In genomic region chr14:60756271-60756670, GRCm38 (mm10) we compare ENCODE assay signal across 19 mouse cellular contexts. TPM values are rescaled to one million over a fixed set of nuclear protein-coding genes. Genes with fewer than 3 reads are reported as not detected.
DNase-seq lines count a peak whose midpoint lies in the region; ATAC-seq and TF ChIP-seq lines count a peak whose summit lies in the region.
"Had no signal": no experiment of that assay in that cellular context is flagged by ENCODE, and none has a peak within 500 bp of the region (broad histone marks: within the 10 kb centered on the region; RNA-seq: fewer than 3 reads in every experiment).

No protein-coding gene starts in this region.

- H3K9me3 ChIP-seq in hindbrain, postnatal 0 days (ENCODE audit: low read length), result no peaks in the 10 kb centered on the region
- no peaks in the 10 kb centered on the region for H3K9me3 ChIP-seq in hindbrain, embryonic 10.5 days
- H3K9me3 ChIP-seq in forebrain, embryonic 13.5 days (replicated peaks), result no peaks in the 10 kb centered on the region

- H3K4me2 ChIP-seq in hindbrain, postnatal 0 days (ENCODE audit: low read depth, low read length), result no peak overlapping the region
- no peak overlapping the region for H3K4me2 ChIP-seq in forebrain, embryonic 13.5 days
- H3K4me2 ChIP-seq: hindbrain, embryonic 14.5 days had no signal

- DNase-seq in hindbrain, postnatal 0 days (ENCODE audit: low spot score), result peak; percentile 48
- DNase-seq in hindbrain, embryonic 10.5 days (ENCODE audit: low spot score), result no peak
- peak; percentile 63 for DNase-seq in left cerebral cortex, postnatal 4 days
- no peak for DNase-seq in left cerebral cortex, postnatal 14 days (ENCODE audit: low spot score in 2 of 2)
- DNase-seq in cerebellum, adult 9-10 months, result peak; percentile 80
- DNase-seq in layer of hippocampus, adult 11-12 months (ENCODE audit: low spot score), result no peak
- DNase-seq: adrenal gland, postnatal 14 days; gastrocnemius, postnatal 14 days; liver; lung, adult 18-20 months; right cerebral cortex, adult 18-20 months; spleen, adult 18-20 months; thymus, postnatal 4 days had no signal

- H3K27ac ChIP-seq in hindbrain, postnatal 0 days, result no peak overlapping the region
- H3K27ac ChIP-seq in hindbrain, embryonic 10.5 days, result no peak overlapping the region
- no peak overlapping the region for H3K27ac ChIP-seq in forebrain, embryonic 13.5 days
- H3K27ac ChIP-seq: hindbrain, embryonic 14.5 days; kidney, postnatal 0 days had no signal

- WGBS in hindbrain, postnatal 0 days, result 86% methylated on average over 15 of the region's 15 CpGs
- WGBS in hindbrain, embryonic 10.5 days, result 92% methylated on average over 15 of the region's 15 CpGs
- WGBS in forebrain, embryonic 13.5 days, result 95% methylated on average over 15 of the region's 15 CpGs

- H3K27me3 ChIP-seq in hindbrain, postnatal 0 days (ENCODE audit: insufficient read depth, low read length), result no peaks in the 10 kb centered on the region
- H3K27me3 ChIP-seq in hindbrain, embryonic 10.5 days (ENCODE audit: insufficient read depth, poor library complexity, severe bottlenecking), result no peaks in the 10 kb centered on the region
- H3K27me3 ChIP-seq in forebrain, embryonic 13.5 days, result no peaks in the 10 kb centered on the region

- no peak for TF ChIP-seq CTCF in hindbrain, postnatal 0 days (IDR thresholded peaks at IDR 0.05; ENCODE audit: low read depth)

- H3K4me1 ChIP-seq in hindbrain, postnatal 0 days (ENCODE audit: insufficient read depth, low read length), result 0 out of 2 replicates have a peak, but pooled peaks cover 3% of the 10 kb centered on the region
- H3K4me1 ChIP-seq in hindbrain, embryonic 10.5 days (replicated peaks), result no peaks in the 10 kb centered on the region
- peaks cover 15% of the 10 kb centered on the region for H3K4me1 ChIP-seq in forebrain, embryonic 13.5 days

- peak; percentile 55 for ATAC-seq in hindbrain, postnatal 0 days
- ATAC-seq in forebrain, embryonic 13.5 days, result no peak

- no peak overlapping the region for H3K4me3 ChIP-seq in hindbrain, postnatal 0 days (ENCODE audit: low read length)
- H3K4me3 ChIP-seq in hindbrain, embryonic 10.5 days, result no peak overlapping the region
- no peak overlapping the region for H3K4me3 ChIP-seq in forebrain, embryonic 13.5 days

- H3K36me3 ChIP-seq in hindbrain, postnatal 0 days (ENCODE audit: insufficient read depth, low read length), result peaks cover 14% of the 10 kb centered on the region; the same call in 1 of the 2 replicates
- peaks cover 96% of the 10 kb centered on the region for H3K36me3 ChIP-seq in hindbrain, embryonic 10.5 days
- peaks cover 79% of the 10 kb centered on the region for H3K36me3 ChIP-seq in forebrain, embryonic 13.5 days (ENCODE audit: poor library complexity, severe bottlenecking)

- intact Hi-C loops in left cerebral cortex, postnatal 4 days (cut with DNase I), result no loop called here
- intact Hi-C loops in left cerebral cortex, postnatal 14 days (cut with DNase I), result no loop called here

- no peak overlapping the region for H3K9ac ChIP-seq in hindbrain, postnatal 0 days (replicated peaks; ENCODE audit: low read length)
- H3K9ac ChIP-seq in forebrain, embryonic 13.5 days, result no peak overlapping the region
- H3K9ac ChIP-seq: hindbrain, embryonic 14.5 days had no signal

RNA-seq across cellular contexts. Expression of gene C1qtnf9, which starts 11.7 kb away (rescaled TPM):
- not detected in 2 replicates for total RNA-seq in hindbrain, postnatal 0 days (2014; rRNA removed)
- 0.19 and 0.24 TPM in 2 replicates for polyA plus RNA-seq in hindbrain, postnatal 0 days (2015; fragmentation: Nextera tagmentation; extraction: Ambion mirVana)
- 0.10 and 0.30 TPM in 2 replicates for polyA plus RNA-seq in hindbrain, embryonic 10.5 days (2016; fragmentation: Nextera tagmentation; extraction: Ambion mirVana)
- under 1 TPM in 1 of 2 experiments, not detected in 1; 0.20 TPM for total RNA-seq in left cerebral cortex, postnatal 4 days (2021)
- total RNA-seq in left cerebral cortex, postnatal 14 days (2021), result under 1 TPM in 1 of 2 experiments, not detected in 1; 0.24 TPM
- polyA plus RNA-seq in forebrain, embryonic 13.5 days (2015; fragmentation: Nextera tagmentation; extraction: Ambion mirVana), result 0.22 and 0.39 TPM in 2 replicates
- total RNA-seq: megakaryocyte-erythroid progenitor cell, adult 5-6 weeks had no signal
- polyA plus RNA-seq: forebrain, embryonic 11.5 days; hindbrain, embryonic 14.5 days; neural tube, embryonic 11.5 days had no signal

RNA-seq across cellular contexts. Expression of gene Mipep, which starts 28.1 kb away (rescaled TPM):
- total RNA-seq in hindbrain, postnatal 0 days (2014; rRNA removed), result 31.7 and 33.1 TPM in 2 replicates
- 15.7 and 17.5 TPM in 2 replicates for polyA plus RNA-seq in hindbrain, postnatal 0 days (2015; fragmentation: Nextera tagmentation; extraction: Ambion mirVana)
- 20.8 and 22.2 TPM in 2 replicates for polyA plus RNA-seq in hindbrain, embryonic 10.5 days (2016; fragmentation: Nextera tagmentation; extraction: Ambion mirVana)
- 10 to 100 TPM; 23.3 to 25.3 TPM for total RNA-seq in left cerebral cortex, postnatal 4 days (2021)
- total RNA-seq in left cerebral cortex, postnatal 14 days (2021), result 10 to 100 TPM; 23.7 to 24.9 TPM
- 18.3 and 19.5 TPM in 2 replicates for polyA plus RNA-seq in forebrain, embryonic 13.5 days (2015; fragmentation: Nextera tagmentation; extraction: Ambion mirVana)

Comparison
In these comparisons a context has a peak if more than half of its experiments do, and no peak if none do; other contexts are left out.
1. DNase-seq: peak in hindbrain, postnatal 0 days (single experiment), left cerebral cortex, postnatal 4 days (single experiment) and cerebellum, adult 9-10 months (single experiment); none in hindbrain, embryonic 10.5 days (single experiment), left cerebral cortex, postnatal 14 days (0 of 2) and layer of hippocampus, adult 11-12 months (single experiment).